15 mouse cellular contexts compared by ENCODE assay signal in genomic region chr13:107830281-107830680, GRCm38 (mm10).
DNase-seq lines count a peak whose midpoint lies in the region; ATAC-seq and TF ChIP-seq lines count a peak whose summit lies in the region.
"Had no signal": no experiment of that assay in that cellular context is flagged by ENCODE, and none has a peak within 500 bp of the region (broad histone marks: within the 10 kb centered on the region; RNA-seq: fewer than 3 reads in every experiment).

No protein-coding gene starts in this region.

- 68% methylated on average over 2 of the region's 2 CpGs for WGBS in heart, embryonic 13.5 days
- 17% methylated on average over 2 of the region's 2 CpGs for WGBS in liver, adult 2 months
- 44% methylated on average over 2 of the region's 2 CpGs for WGBS in liver, embryonic 14.5 days (ENCODE audit: insufficient replicate concordance)

- no peak for DNase-seq in heart, postnatal 36 days
- DNase-seq in liver, adult 2 months (ENCODE audit: extremely low read depth, low read depth, low spot score) = peak; percentile 30
- DNase-seq in liver (no peak), CH12.LX (ENCODE audit: extremely low read depth) (no peak)
- DNase-seq in liver, embryonic 14.5 days (ENCODE audit: low read depth in 3 of 3, low spot score in 3 of 3) = no peak
- no peak for DNase-seq in cerebellum, postnatal 14 days
- DNase-seq in right cerebral cortex, postnatal 10 days (ENCODE audit: low spot score in 2 of 2) = no peak
- DNase-seq: cerebellum, adult 11 months; heart, postnatal 14 days; layer of hippocampus, adult 9-11 months; right cerebral cortex, postnatal 25 days; thymus, postnatal 36 days had no signal

- H3K27me3 ChIP-seq in heart, embryonic 13.5 days (replicated peaks) = no peaks in the 10 kb centered on the region
- H3K27me3 ChIP-seq in liver, adult 2 months (ENCODE audit: control insufficient read depth, insufficient read depth, low read length) = no peaks in the 10 kb centered on the region
- H3K27me3 ChIP-seq in CH12.LX (replicated peaks) = no peaks in the 10 kb centered on the region
- H3K27me3 ChIP-seq in liver, embryonic 14.5 days (ENCODE audit: control insufficient read depth, insufficient read depth, low read length) = no peaks in the 10 kb centered on the region
- H3K27me3 ChIP-seq: midbrain, embryonic 15.5 days had no signal

- no peak for TF ChIP-seq CTCF in liver, adult 2 months (IDR thresholded peaks at IDR 0.05; ENCODE audit: low read depth, low read length)
- TF ChIP-seq CTCF in CH12.LX (conservative IDR thresholded peaks at IDR 0.05 in 1 of 2, IDR thresholded peaks at IDR 0.05 in 1 of 2; ENCODE audit: low read depth in 2 of 2, low read length in 2 of 2) = no peak
- no peak for TF ChIP-seq CTCF in liver, embryonic 14.5 days (IDR thresholded peaks at IDR 0.05; ENCODE audit: low read depth)

- no peaks in the 10 kb centered on the region for H3K36me3 ChIP-seq in heart, embryonic 13.5 days
- no peaks in the 10 kb centered on the region for H3K36me3 ChIP-seq in liver, adult 2 months (ENCODE audit: control insufficient read depth, insufficient read depth, low read length)
- H3K36me3 ChIP-seq in CH12.LX (replicated peaks in 1 of 2; ENCODE audit: control insufficient read depth in 1 of 2, insufficient read depth in 1 of 2, low read length in 1 of 2) = no peaks in the 10 kb centered on the region
- H3K36me3 ChIP-seq in liver, embryonic 14.5 days (replicated peaks; ENCODE audit: control insufficient read depth, insufficient read depth, low read depth) = no peaks in the 10 kb centered on the region
- H3K36me3 ChIP-seq: forebrain, embryonic 10.5 days; midbrain, embryonic 15.5 days had no signal

- no peak for TF ChIP-seq EP300 in CH12.LX (IDR thresholded peaks at IDR 0.05; ENCODE audit: low read length)
- TF ChIP-seq EP300 in liver, embryonic 14.5 days (IDR thresholded peaks at IDR 0.05; ENCODE audit: low read depth) = no peak

- no peak overlapping the region for H3K4me3 ChIP-seq in heart, embryonic 13.5 days
- no peak overlapping the region for H3K4me3 ChIP-seq in liver, adult 2 months (ENCODE audit: insufficient read depth, low read depth, low read length)
- H3K4me3 ChIP-seq in CH12.LX (replicated peaks in 1 of 3; ENCODE audit: low read depth in 2 of 3, low read length in 2 of 3, poor library complexity in 1 of 3) = no peak overlapping the region
- H3K4me3 ChIP-seq in liver, embryonic 14.5 days (ENCODE audit: insufficient read depth in 1 of 2, low read depth in 2 of 2, low read length in 2 of 2) = no peak overlapping the region

- H3K27ac ChIP-seq in heart, embryonic 13.5 days (replicated peaks) = no peak overlapping the region
- H3K27ac ChIP-seq in liver, adult 2 months (replicated peaks; ENCODE audit: insufficient read depth, low read depth, low read length) = no peak overlapping the region
- H3K27ac ChIP-seq in CH12.LX (ENCODE audit: insufficient read depth, low read depth) = no peak overlapping the region
- H3K27ac ChIP-seq in liver, embryonic 14.5 days = no peak overlapping the region
- H3K27ac ChIP-seq: forebrain, embryonic 10.5 days; midbrain, embryonic 15.5 days had no signal

- H3K4me1 ChIP-seq in heart, embryonic 13.5 days = peaks cover 46% of the 10 kb centered on the region
- peaks cover 12% of the 10 kb centered on the region for H3K4me1 ChIP-seq in liver, adult 2 months (ENCODE audit: control insufficient read depth, insufficient read depth, low read length)
- H3K4me1 ChIP-seq in CH12.LX (ENCODE audit: control insufficient read depth in 1 of 2, insufficient read depth in 2 of 2) = peaks cover 4 to 11% of the 10 kb centered on the region in 2 experiments; a peak in 3 of 4 replicates
- peaks cover 0 to 5% of the 10 kb centered on the region in 2 experiments; a peak in 2 of 4 replicates for H3K4me1 ChIP-seq in liver, embryonic 14.5 days (replicated peaks; ENCODE audit: control insufficient read depth in 2 of 2, insufficient read depth in 2 of 2, low read length in 1 of 2)

- no peak for TF ChIP-seq POLR2A in liver, adult 2 months (IDR thresholded peaks at IDR 0.05; ENCODE audit: extremely low read depth, insufficient read depth, low read length)
- TF ChIP-seq POLR2A in CH12.LX (IDR thresholded peaks at IDR 0.05; ENCODE audit: low read depth, low read length) = no peak

- ATAC-seq in heart, embryonic 13.5 days (ENCODE audit: extremely low read depth, insufficient number of reproducible peaks, low FRiP score, low TSS enrichment) = no peak
- ATAC-seq in liver, embryonic 14.5 days (ENCODE audit: insufficient read depth) = no peak

- intact Hi-C loops in heart, postnatal 36 days (cut with DNase I) = loop anchor here (2.0 to 10.0 kb wide), 3 partner anchors 61 to 1615 kb away; partner anchors contain the start of gene Smim15

- peaks cover 28% of the 10 kb centered on the region; the same call in 1 of the 2 replicates for H3K79me2 ChIP-seq in liver, adult 2 months (ENCODE audit: control insufficient read depth, insufficient read depth, low read length)
- 0 out of 2 replicates have a peak, but pooled peaks cover 2% of the 10 kb centered on the region for H3K79me2 ChIP-seq in CH12.LX (replicated peaks; ENCODE audit: control insufficient read depth, extremely low read depth, insufficient read depth, poor library complexity, severe bottlenecking)

- H3K4me2 ChIP-seq in heart, embryonic 13.5 days = peak overlapping the region; percentile 63
- peak overlapping the region; percentile 58; the same call in 1 of the 2 replicates for H3K4me2 ChIP-seq in CH12.LX (ENCODE audit: insufficient read depth, low read depth, poor library complexity, severe bottlenecking)
- peak overlapping the region; percentile 46; the same call in 1 of the 2 replicates for H3K4me2 ChIP-seq in liver, embryonic 14.5 days (ENCODE audit: low read depth)

- dilution Hi-C loops in CH12.LX (cut with MboI; ENCODE audit: extremely low pct_ligation_motif_present, extremely low pct_unique_long_range_greater_than_20kb, low sequenced_read_pairs) = no loop called here

- no peak overlapping the region for H3K9ac ChIP-seq in heart, embryonic 13.5 days
- H3K9ac ChIP-seq in liver, adult 2 months (ENCODE audit: low read depth, low read length) = no peak overlapping the region
- no peak overlapping the region; the same call in 1 of the 2 replicates for H3K9ac ChIP-seq in CH12.LX (ENCODE audit: insufficient read depth, low read depth)
- no peak overlapping the region for H3K9ac ChIP-seq in liver, embryonic 14.5 days (replicated peaks)

- no peak for TF ChIP-seq RAD21 in CH12.LX (IDR thresholded peaks at IDR 0.05; ENCODE audit: low read depth, low read length)

- no peaks in the 10 kb centered on the region for H3K9me3 ChIP-seq in heart, embryonic 13.5 days
- H3K9me3 ChIP-seq in CH12.LX (replicated peaks; ENCODE audit: low read length) = no peaks in the 10 kb centered on the region
- H3K9me3 ChIP-seq in liver, embryonic 14.5 days (ENCODE audit: control insufficient read depth, low read length) = no peaks in the 10 kb centered on the region
- H3K9me3 ChIP-seq: forebrain, embryonic 10.5 days; midbrain, embryonic 15.5 days had no signal

- in situ Hi-C loops in CH12.LX (cut with MboI; ENCODE audit: low pct_ligation_motif_present, low pct_unique_long_range_greater_than_20kb, low sequenced_read_pairs) = no loop called here

TF ChIP-seq in CH12.LX, 34 proteins besides CTCF, POLR2A, EP300 and RAD21:
- TF ChIP-seq NRF1 (IDR thresholded peaks at IDR 0.05; ENCODE audit: low read depth, low read length) (no peak), E2F4 (IDR thresholded peaks at IDR 0.05; ENCODE audit: insufficient replicate concordance, low read depth, low read length) (no peak), HCFC1 (IDR thresholded peaks at IDR 0.05; ENCODE audit: low read depth, low read length) (no peak), UBTF (IDR thresholded peaks at IDR 0.05; ENCODE audit: low read depth, low read length) (no peak), USF2 (conservative IDR thresholded peaks at IDR 0.05; ENCODE audit: low read depth, low read length) (no peak), CHD2 (IDR thresholded peaks at IDR 0.05; ENCODE audit: low read length) (no peak), GABPA (IDR thresholded peaks at IDR 0.05; ENCODE audit: insufficient replicate concordance, low read depth, low read length) (no peak), KAT2A (IDR thresholded peaks at IDR 0.05; ENCODE audit: insufficient replicate concordance, low read length) (no peak), CHD1 (IDR thresholded peaks at IDR 0.05; ENCODE audit: low read depth, low read length) (no peak), ZMIZ1 (IDR thresholded peaks at IDR 0.05; ENCODE audit: low read depth, low read length) (no peak)
